Mouse (Mus musculus) stomach, embryonic 14.5 days (tissue): Measurements from ENCODE around the gene Sult2b1. TPM values are rescaled to one million over a fixed set of nuclear protein-coding genes. Genes with fewer than 3 reads are reported as not detected.

ENCODE experiments used
- ATAC-seq: fragments of 200-750 bp; cut with Nextera tagmentation; 2 replicates; pipeline ENCODE4 v1.8.0; 2017; ENCODE audit warnings: low read depth, moderate TSS enrichment; ENCODE audit not compliant: insufficient number of reproducible peaks, insufficient read depth, low FRiP score
- H3K27ac ChIP-seq: fragments of 300-500 bp; sonication (generic); 2 replicates; pipeline ENCODE4 v1.5.1; 2014; ENCODE audit warnings: mild to moderate bottlenecking, low read length, moderate library complexity, mixed read lengths
- H3K27me3 ChIP-seq: fragments of 300-500 bp; sonication (generic); 2 replicates; pipeline ENCODE4 v1.6.1; 2014; ENCODE audit warnings: low read length, control low read depth, mixed read lengths; ENCODE audit not compliant: control insufficient read depth, insufficient read depth
- H3K36me3 ChIP-seq: fragments of 300-500 bp; sonication (generic); 2 replicates; pipeline ENCODE4 v1.6.1; 2014; ENCODE audit warnings: mild to moderate bottlenecking, control low read depth, low read length, moderate library complexity, mixed read lengths; ENCODE audit not compliant: control insufficient read depth, insufficient read depth
- H3K4me1 ChIP-seq: fragments of 300-500 bp; sonication (generic); 2 replicates; pipeline ENCODE4 v1.6.1; 2014; ENCODE audit warnings: low read length, control low read depth, mixed read lengths; ENCODE audit not compliant: control insufficient read depth, insufficient read depth
- H3K4me2 ChIP-seq: fragments of 300-500 bp; sonication (generic); replicated peaks from 2 replicates; pipeline ENCODE4 v1.6.1; 2014; ENCODE audit warnings: low read depth, low read length, control low read depth
- H3K4me3 ChIP-seq: fragments of 300-500 bp; sonication (generic); 2 replicates; pipeline ENCODE4 v1.5.1; 2014; ENCODE audit warnings: low read depth, low read length, control low read depth
- H3K9ac ChIP-seq: fragments of 300-500 bp; sonication (generic); replicated peaks from 2 replicates; pipeline ENCODE4 v1.6.1; 2014; ENCODE audit warnings: low read depth, mild to moderate bottlenecking, control low read depth, low read length, moderate library complexity, mixed read lengths
- H3K9me3 ChIP-seq: fragments of 300-500 bp; sonication (generic); 2 replicates; pipeline ENCODE4 v1.6.1; 2016; ENCODE audit warnings: low read depth, low read length, control low read depth; ENCODE audit not compliant: control insufficient read depth
- WGBS: fragments of 180-500 bp; shearing (Covaris S2); extraction: QIAGEN DNeasy Blood & Tissue Kit; methylation state at CpG from one replicate; pipeline ENCODE4 v1.1.7; 2014; 5-methylcytosine and 5-hydroxymethylcytosine counted together
- polyA plus RNA-seq: library from polyadenylated mRNA; unstranded; fragments of >200 nt; fragmentation: Nextera tagmentation; extraction: Ambion mirVana; gene quantifications from 2 replicates; pipeline ENCODE4 v1.2.1, GENCODE M21; 2014

The Sult2b1 gene
- polyA plus RNA-seq, 1 experiment from 2014 or later: 3.6 TPM

GRCm38 (mm10) chr7:45712022-45712757 is 72.3 kb downstream of the Sult2b1 start:
- ATAC-seq: peak; percentile 33; the same call in 1 of the 2 replicates
- H3K4me1 ChIP-seq: peaks cover 47% of the 10 kb centered on the region
- peaks cover 41% of the 10 kb centered on the region for H3K36me3 ChIP-seq
- H3K27ac ChIP-seq: peak overlapping the region; percentile 18; the same call in 1 of the 2 replicates
- no peak overlapping the region for H3K4me3 ChIP-seq
- 88% methylated on average over 21 of the region's 21 CpGs for WGBS
- H3K9ac ChIP-seq: no peak overlapping the region
- H3K4me2 ChIP-seq: no peak overlapping the region
- H3K9me3 ChIP-seq: no peaks in the 10 kb centered on the region
- no peaks in the 10 kb centered on the region for H3K27me3 ChIP-seq

- Histone ChIP-seq H3K36me3 (peaks cover 41% of the 10 kb centered on the region), H3K4me3 (no peak overlapping the region), H3K9me3 (no peaks in the 10 kb centered on the region), H3K27ac (no peak overlapping the region), H3K4me1 (peaks cover 40% of the 10 kb centered on the region), H3K27me3 (no peaks in the 10 kb centered on the region), H3K9ac (no peak overlapping the region), H3K4me2 (no peak overlapping the region)
- WGBS: 90% methylated on average over 24 of the region's 24 CpGs
- ATAC-seq: no peak
These were observed 73.0 kb downstream of the Sult2b1 start for GRCm38 (mm10) chr7:45711316-45712021.

- WGBS: 88% methylated on average over 20 of the region's 20 CpGs
- Histone ChIP-seq H3K36me3 (peaks cover 41% of the 10 kb centered on the region), H3K9ac (no peak overlapping the region), H3K4me1 (peaks cover 32% of the 10 kb centered on the region), H3K4me2 (no peak overlapping the region), H3K4me3 (no peak overlapping the region), H3K27me3 (no peaks in the 10 kb centered on the region), H3K9me3 (no peaks in the 10 kb centered on the region), H3K27ac (no peak overlapping the region)
- no peak for ATAC-seq
These were observed 73.8 kb downstream of the Sult2b1 start for GRCm38 (mm10) chr7:45710477-45711191.

GRCm38 (mm10) chr7:45709677-45710355 is 74.7 kb downstream of the Sult2b1 start:
- Histone ChIP-seq H3K9ac (no peak overlapping the region), H3K27me3 (no peaks in the 10 kb centered on the region), H3K9me3 (no peaks in the 10 kb centered on the region), H3K4me2 (no peak overlapping the region), H3K36me3 (peaks cover 41% of the 10 kb centered on the region), H3K27ac (no peak overlapping the region), H3K4me1 (peaks cover 29% of the 10 kb centered on the region), H3K4me3 (no peak overlapping the region)
- ATAC-seq: no peak
- WGBS: 74% methylated on average over 14 of the region's 14 CpGs

- Histone ChIP-seq H3K4me1 (peaks cover 24% of the 10 kb centered on the region), H3K9ac (no peak overlapping the region), H3K36me3 (peaks cover 41% of the 10 kb centered on the region), H3K4me2 (no peak overlapping the region; the same call in 1 of the 2 replicates), H3K27me3 (no peaks in the 10 kb centered on the region), H3K9me3 (no peaks in the 10 kb centered on the region), H3K27ac (no peak overlapping the region), H3K4me3 (no peak overlapping the region)
- WGBS: 34% methylated on average over 6 of the region's 6 CpGs
- no peak for ATAC-seq
These were observed 75.4 kb downstream of the Sult2b1 start for GRCm38 (mm10) chr7:45709036-45709435.

- 35% methylated on average over 13 of the region's 13 CpGs for WGBS
- Histone ChIP-seq H3K4me1 (peaks cover 24% of the 10 kb centered on the region), H3K4me2 (peak overlapping the region; percentile 96), H3K4me3 (0 out of 2 replicates have a peak overlapping the region, but pooled peaks have one; percentile 74), H3K9ac (0 out of 2 replicates have a peak overlapping the region, but pooled peaks have one; percentile 6), H3K27ac (peak overlapping the region; percentile 74; the same call in 1 of the 2 replicates), H3K9me3 (no peaks in the 10 kb centered on the region), H3K36me3 (peaks cover 36% of the 10 kb centered on the region), H3K27me3 (no peaks in the 10 kb centered on the region)
- no peak for ATAC-seq
These were observed 76.2 kb downstream of the Sult2b1 start for GRCm38 (mm10) chr7:45708221-45708761.

GRCm38 (mm10) chr7:45707375-45707967 is 77.0 kb downstream of the Sult2b1 start:
- Histone ChIP-seq H3K27me3 (no peaks in the 10 kb centered on the region), H3K9ac (peak overlapping the region; percentile 73; the same call in 1 of the 2 replicates), H3K4me2 (peak overlapping the region; percentile 96), H3K4me1 (peaks cover 22% of the 10 kb centered on the region), H3K27ac (peak overlapping the region; percentile 74), H3K9me3 (no peaks in the 10 kb centered on the region), H3K4me3 (peak overlapping the region; percentile 74), H3K36me3 (peaks cover 28% of the 10 kb centered on the region)
- ATAC-seq: peak; percentile 8; the same call in 1 of the 2 replicates
- 1% methylated on average over 27 of the region's 27 CpGs for WGBS
